Mouse (Mus musculus) layer of hippocampus, postnatal 36 days (tissue): Measurements from ENCODE around the gene Neb. TPM values are rescaled to one million over a fixed set of nuclear protein-coding genes. Genes with fewer than 3 reads are reported as not detected.

ENCODE experiments used
- DNase-seq, 2 experiments: peaks; one replicate each; pipeline ENCODE4 v3.0.0; 2022
- total RNA-seq, 2 experiments: library from RNA; stranded (reverse); gene quantifications; 2 replicates each; pipeline ENCODE4 v1.2.3; 2021

Neb gene
- total RNA-seq = 1 to 10 TPM; 1.3 to 1.7 TPM

- DNase-seq = no peak
These were observed at the start of gene Neb for GRCm38 (mm10) chr2:52378448-52378804. Gene Neb, minus strand, starts transcription at chr2:52378474.

GRCm38 (mm10) chr2:52427383-52427782 lies 49.1 kb upstream of the Neb start:
- no peak for DNase-seq

GRCm38 (mm10) chr2:52426041-52426440 lies 47.8 kb upstream of the Neb start:
- DNase-seq = no peak

GRCm38 (mm10) chr2:52425523-52425795 lies 47.2 kb upstream of the Neb start:
- no peak for DNase-seq

GRCm38 (mm10) chr2:52424747-52425522 lies 46.7 kb upstream of the Neb start, which contains the start of gene Arl5a:
Gene Arl5a, minus strand, starts transcription at chr2:52424901.
- DNase-seq = peak; percentile 95 to 96

GRCm38 (mm10) chr2:52424248-52424728 lies 46.0 kb upstream of the Neb start:
- no peak for DNase-seq

GRCm38 (mm10) chr2:52423611-52424247 lies 45.5 kb upstream of the Neb start:
- DNase-seq = no peak

GRCm38 (mm10) chr2:52422871-52423610 lies 44.8 kb upstream of the Neb start:
- no peak for DNase-seq

GRCm38 (mm10) chr2:52421197-52421596 lies 42.9 kb upstream of the Neb start:
- DNase-seq = no peak

- DNase-seq = no peak
These were observed 41.9 kb upstream of the Neb start for GRCm38 (mm10) chr2:52420001-52420710.

GRCm38 (mm10) chr2:52419295-52419694 lies 41.0 kb upstream of the Neb start:
- DNase-seq = no peak

- DNase-seq = no peak
These were observed 34.3 kb upstream of the Neb start for GRCm38 (mm10) chr2:52412524-52413037.

GRCm38 (mm10) chr2:52406480-52406879 lies 28.2 kb upstream of the Neb start:
- no peak for DNase-seq

GRCm38 (mm10) chr2:52405238-52405637 lies 27.0 kb upstream of the Neb start:
- no peak for DNase-seq

GRCm38 (mm10) chr2:52394529-52394928 lies 16.3 kb upstream of the Neb start:
- DNase-seq = no peak

GRCm38 (mm10) chr2:52390415-52390975 lies 12.2 kb upstream of the Neb start:
- DNase-seq = no peak

GRCm38 (mm10) chr2:52389975-52390374 lies 11.7 kb upstream of the Neb start:
- DNase-seq = no peak

- DNase-seq = no peak
These were observed 8.2 kb upstream of the Neb start for GRCm38 (mm10) chr2:52386451-52386850.

- no peak for DNase-seq
These were observed 7.8 kb upstream of the Neb start for GRCm38 (mm10) chr2:52386037-52386436.

- no peak for DNase-seq
These were observed 581 bp upstream of the Neb start for GRCm38 (mm10) chr2:52378848-52379261.

GRCm38 (mm10) chr2:52377706-52378447 lies 397 bp downstream of the Neb start:
- DNase-seq = no peak
